Mouse (Mus musculus): ENCODE measurements around the gene Zfp870.

Zfp870 gene

GRCm38 (mm10) chr17:32891239-32892180 is at the start of gene Zfp870:
Zfp870 (minus strand) TSS chr17:32891642.
- peak; percentile 96 for DNase-seq (ENCODE audit: low read depth, low spot score)

DNA sequence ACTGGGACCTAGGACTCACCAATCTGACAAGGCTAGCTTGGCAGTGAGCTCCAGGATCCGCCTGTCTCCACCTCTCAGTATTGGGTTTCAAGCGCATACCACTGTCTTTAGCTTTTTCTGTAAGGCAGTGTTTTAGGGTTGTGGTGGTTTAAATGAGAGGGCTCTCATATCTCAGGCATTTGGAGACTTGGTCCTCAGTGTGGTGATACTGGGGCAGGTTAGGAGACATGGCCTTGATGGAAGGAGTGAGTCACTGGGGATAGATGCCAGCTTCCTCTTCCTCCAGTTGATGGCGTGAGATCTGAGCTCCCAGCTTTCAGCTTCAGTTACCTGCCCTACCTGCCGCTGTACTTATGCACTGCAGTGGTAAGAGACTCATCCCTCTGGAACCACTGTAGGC is 48.4 kb upstream of the Zfp870 start:
- DNase-seq (ENCODE audit: low read depth, low spot score), result no peak

GRCm38 (mm10) chr17:32927803-32928202 is 36.4 kb upstream of the Zfp870 start:
- DNase-seq (ENCODE audit: low read depth, low spot score), result no peak

GRCm38 (mm10) chr17:32924658-32925312 is 33.3 kb upstream of the Zfp870 start:
- DNase-seq (ENCODE audit: low read depth, low spot score), result peak; percentile 37

DNA sequence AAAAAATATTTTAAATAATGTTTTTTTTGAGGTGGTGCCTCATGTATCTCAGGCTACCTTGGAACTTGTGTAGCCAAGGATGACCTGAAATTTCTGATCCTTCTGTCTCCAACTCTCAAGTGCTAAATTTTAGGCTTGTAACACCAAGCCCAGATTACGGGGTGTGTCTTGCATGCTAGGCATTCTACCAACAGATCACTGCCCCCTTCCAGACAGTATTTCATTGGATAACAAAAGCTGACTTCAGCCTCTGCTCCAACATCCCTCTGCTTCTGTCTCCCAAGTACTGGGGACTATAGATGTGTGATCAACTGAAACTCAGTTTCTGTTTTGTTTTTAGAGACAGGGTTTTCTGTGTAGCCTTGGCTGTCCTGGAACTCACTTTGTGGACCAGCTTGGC is 32.2 kb upstream of the Zfp870 start:
- DNase-seq (ENCODE audit: low read depth, low spot score), result no peak

DNA sequence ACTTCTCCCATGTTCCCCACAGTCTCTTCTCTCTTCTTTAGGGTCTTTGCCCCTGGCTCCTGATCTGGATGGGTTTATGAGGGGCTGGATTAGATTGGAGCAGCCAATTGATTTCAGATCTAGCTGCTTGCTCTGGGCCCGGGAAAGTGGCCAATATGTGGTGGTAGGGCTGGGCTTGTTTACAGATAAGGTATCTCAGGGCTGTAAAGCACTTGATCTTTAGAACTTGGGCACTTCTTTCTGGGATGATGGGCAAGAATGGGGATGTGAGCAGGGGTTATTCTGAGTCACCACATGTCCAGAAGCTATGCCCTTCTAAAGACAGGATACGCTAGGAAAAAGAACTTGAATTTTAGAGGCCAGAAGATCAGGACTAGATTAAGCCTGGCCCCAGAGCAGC is 27.7 kb upstream of the Zfp870 start:
- no peak for DNase-seq (ENCODE audit: low read depth, low spot score)

- DNase-seq (ENCODE audit: low read depth, low spot score), result no peak
These were observed 25.7 kb upstream of the Zfp870 start, which contains the start of gene Cyp4f14 for GRCm38 (mm10) chr17:32917131-32917530. Cyp4f14 (minus strand) TSS chr17:32917342.

DNA sequence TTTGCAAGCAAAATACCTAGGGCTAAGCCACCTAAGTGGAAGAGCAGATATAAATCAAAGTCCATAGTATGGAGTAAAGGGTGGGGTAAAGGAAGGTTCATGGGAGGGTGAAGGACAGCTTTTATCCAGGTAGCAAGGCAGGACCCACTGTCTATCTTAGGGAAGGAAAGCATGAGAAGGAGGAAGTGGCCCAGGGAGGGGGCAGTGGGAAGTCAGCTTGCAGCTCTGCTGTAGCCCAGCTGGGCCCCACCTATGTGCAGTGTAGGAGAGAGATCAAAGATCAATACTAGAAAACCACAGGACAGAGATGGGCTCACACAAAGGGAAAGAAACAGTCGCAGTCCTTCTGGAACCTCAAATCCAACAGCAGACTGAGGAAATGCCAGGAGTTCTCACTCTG is 24.6 kb upstream of the Zfp870 start:
- DNase-seq (ENCODE audit: low read depth, low spot score), result no peak

GRCm38 (mm10) chr17:32906172-32906571 is 14.7 kb upstream of the Zfp870 start:
- DNase-seq (ENCODE audit: low read depth, low spot score), result no peak

- peak; percentile 28 for DNase-seq (ENCODE audit: low read depth, low spot score)
These were observed 13.8 kb upstream of the Zfp870 start for GRCm38 (mm10) chr17:32905239-32905638.

- DNase-seq (ENCODE audit: low read depth, low spot score), result no peak
These were observed 13.0 kb upstream of the Zfp870 start for GRCm38 (mm10) chr17:32904414-32904813.

DNA sequence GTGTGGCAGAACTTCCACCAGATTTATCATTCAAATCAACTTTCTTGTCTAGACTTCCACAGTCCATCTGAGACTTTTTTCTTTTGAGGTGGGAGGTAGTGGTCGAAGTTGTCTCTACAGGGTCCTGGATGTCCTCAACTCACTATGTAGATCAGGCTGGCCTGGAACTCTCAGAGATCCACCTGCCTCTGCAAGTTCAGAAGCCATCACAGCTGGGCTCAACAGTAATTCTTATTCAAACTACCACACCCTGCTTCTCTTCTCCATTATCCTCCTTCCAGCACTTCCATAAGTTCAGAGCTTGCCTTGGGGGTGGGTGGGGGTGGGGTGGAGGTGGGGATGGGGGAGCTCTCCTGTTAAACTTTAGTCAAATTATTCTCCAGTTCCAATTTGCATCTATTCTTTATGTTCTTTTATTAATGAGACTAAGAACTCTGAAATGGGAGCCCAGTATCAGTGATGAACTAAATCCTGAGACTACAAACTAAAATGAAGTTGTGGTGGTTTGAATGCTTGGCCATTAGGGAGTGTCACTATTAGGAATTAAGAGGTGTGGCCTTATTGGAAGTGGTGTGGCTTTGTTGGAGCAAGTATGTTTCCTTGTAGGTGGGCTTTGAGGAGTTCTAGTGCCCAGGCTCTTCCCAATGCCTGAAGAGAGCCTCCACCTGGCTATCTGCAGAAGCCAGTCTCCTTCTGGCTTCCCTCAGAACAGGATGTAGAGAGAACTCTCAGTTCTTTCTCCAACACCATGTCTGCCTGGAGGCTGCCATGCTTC is 10.5 kb upstream of the Zfp870 start:
- DNase-seq (ENCODE audit: low read depth, low spot score), result no peak

DNA sequence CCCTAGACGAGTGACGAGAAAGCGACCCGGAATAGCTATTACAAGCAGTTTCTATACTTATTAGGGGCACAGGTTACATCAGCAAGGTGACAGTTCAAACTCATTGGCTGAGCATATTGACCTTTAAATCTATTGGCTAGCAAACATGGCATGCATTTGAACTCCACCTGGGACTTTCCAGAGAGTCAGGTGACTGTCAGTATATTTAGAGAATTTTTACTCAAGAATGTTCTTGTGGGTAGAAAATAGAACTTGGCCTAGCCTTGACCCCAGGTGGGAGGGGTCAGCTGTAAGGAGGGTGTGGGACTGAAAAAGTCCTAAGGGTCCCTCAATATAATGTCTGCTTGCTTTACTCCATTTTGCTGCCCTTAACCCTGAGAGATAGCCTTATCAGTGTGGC is 4.0 kb upstream of the Zfp870 start:
- DNase-seq (ENCODE audit: low read depth, low spot score), result no peak

DNA sequence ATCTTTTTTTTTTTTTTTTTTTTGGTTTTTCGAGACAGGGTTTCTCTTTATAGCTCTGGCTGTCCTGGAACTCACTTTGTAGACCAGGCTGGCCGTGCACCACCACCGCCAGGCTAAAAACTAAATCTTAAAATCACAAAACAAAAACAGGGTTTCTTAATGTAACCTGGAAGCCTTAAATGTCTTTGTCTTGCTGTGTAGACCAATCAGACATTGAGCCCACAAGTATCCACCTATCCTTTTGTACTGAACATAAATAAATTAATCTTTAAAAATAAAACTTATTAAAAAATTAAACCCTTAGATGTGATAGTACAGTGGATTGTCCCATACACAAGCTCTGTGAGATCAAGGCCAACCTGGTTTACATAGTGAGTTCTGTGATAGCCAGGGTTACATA is 2.5 kb upstream of the Zfp870 start:
- DNase-seq (ENCODE audit: low read depth, low spot score), result no peak

- DNase-seq (ENCODE audit: low read depth, low spot score), result no peak
These were observed 597 bp downstream of the Zfp870 start for GRCm38 (mm10) chr17:32890852-32891238.

GRCm38 (mm10) chr17:32889611-32890010 is 1.8 kb downstream of the Zfp870 start:
- DNase-seq (ENCODE audit: low read depth, low spot score), result no peak

DNA sequence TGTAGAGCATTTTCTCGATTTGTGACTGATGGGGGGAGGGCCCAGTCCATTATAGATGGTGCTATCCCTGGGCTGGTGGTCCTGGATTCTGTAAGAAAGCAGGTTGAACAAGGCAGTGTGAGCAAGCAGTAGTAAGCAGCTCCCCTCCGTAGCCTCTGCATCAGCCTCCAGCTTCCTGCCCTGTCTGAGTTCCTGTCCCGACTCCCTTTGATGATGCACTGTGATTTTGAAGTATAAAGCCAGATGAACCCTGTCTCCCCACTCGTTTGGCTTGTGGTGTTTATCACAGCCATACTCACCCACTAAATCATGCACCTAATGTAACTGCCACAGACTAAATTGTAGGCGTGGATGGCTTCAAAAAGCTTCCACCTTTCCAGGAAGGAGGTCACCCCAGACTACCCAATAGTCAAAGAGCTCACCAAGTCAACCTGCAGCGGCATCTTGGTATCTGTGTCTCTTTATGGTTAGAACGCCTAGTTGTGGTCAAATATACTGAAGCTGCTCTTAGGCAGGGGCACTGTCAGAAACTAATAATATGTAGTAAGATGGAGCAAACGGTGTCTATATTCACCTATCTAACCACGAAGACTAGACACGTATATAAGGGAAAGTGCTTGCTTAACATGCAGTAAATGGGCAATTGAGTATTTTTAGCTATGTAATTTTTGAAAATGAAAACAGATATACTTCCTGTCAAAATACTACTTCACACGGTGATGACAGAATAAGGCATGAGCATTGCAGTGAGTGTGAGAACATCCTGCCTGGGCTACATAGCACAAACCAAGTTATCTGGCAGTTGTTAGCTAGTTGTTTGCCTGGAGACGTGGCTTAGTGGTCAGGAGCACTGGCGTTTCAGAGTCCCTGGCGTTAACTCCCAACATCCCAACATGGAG is 10.9 kb downstream of the Zfp870 start:
- no peak for DNase-seq (ENCODE audit: low read depth, low spot score)

- DNase-seq (ENCODE audit: low read depth, low spot score), result no peak
These were observed 12.7 kb downstream of the Zfp870 start for GRCm38 (mm10) chr17:32878773-32879172.

DNA sequence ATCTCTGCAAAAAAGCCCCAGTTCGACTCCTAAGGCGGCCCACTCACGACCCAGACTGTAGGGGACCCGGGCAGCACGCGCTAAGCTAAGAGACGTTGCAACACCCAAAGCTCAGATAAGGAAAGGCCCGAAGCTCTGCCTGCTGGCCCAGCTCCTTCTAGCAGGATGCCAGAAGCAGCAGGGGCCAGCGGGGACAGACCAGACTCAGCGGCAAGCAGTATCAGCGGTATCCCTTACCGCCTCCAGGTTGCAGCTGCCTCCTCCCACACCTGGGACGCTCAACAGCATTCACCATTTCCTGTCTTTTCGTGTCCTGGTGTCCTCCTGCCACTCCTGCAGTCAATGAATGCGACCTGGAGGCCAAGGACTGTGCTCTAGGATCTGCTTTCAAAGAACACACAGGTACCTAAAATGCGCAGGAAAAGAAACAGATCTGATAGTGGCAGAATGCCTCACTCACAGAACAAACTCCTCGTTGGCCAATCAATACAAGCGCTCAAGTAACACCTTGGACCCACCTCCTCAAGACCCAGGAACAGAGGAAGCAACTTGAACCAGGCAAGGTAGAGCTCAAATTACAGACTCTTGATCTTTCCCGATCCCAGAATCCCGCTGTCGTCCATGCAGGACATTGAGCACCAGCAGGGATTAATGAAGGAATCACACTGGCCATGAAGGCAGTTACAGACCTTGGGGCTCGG is 13.8 kb downstream of the Zfp870 start:
- DNase-seq (ENCODE audit: low read depth, low spot score), result peak; percentile 49

DNA sequence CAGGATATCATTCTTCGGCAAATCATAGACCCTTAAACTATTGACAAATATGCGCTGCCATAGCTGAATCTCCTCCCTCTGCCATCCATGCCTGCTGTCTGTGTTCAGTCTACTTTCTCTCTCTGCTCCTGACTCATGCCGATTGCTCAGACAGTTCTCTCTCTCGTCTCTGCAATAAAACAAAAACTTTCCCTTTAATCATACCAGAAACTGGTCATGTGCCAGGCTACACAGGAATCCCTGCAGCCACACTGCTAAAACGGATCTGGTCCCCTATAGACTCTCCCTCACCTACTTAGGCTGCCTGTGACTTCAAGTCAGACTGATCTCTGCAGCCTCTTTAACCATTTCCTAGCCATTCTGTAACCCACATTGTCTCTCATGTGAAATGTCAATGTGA is 18.7 kb downstream of the Zfp870 start:
- DNase-seq (ENCODE audit: low read depth, low spot score), result no peak
